Mouse (Mus musculus) cerebellum, postnatal 4 days (tissue): ENCODE data around the gene Car5a.

Source experiments
- DNase-seq, 2 experiments: peaks; one replicate each; pipeline ENCODE4 v3.0.0; 2022; ENCODE audit warnings: low spot score in 2 of 2, mixed read lengths in 1 of 2

Car5a gene

GRCm38 (mm10) chr8:121944831-121945230, at the start of gene Car5a:
Car5a (minus strand) TSS chr8:121944904.
- DNase-seq = no peak

GRCm38 (mm10) chr8:121992911-121993310, 48.2 kb upstream of the Car5a start:
- DNase-seq = no peak

- no peak for DNase-seq
These were observed 46.9 kb upstream of the Car5a start for GRCm38 (mm10) chr8:121991611-121992010.

GRCm38 (mm10) chr8:121990506-121991255, 46.0 kb upstream of the Car5a start:
- DNase-seq = no peak

GRCm38 (mm10) chr8:121987892-121988291, 43.2 kb upstream of the Car5a start:
- DNase-seq = no peak

GRCm38 (mm10) chr8:121985673-121986072, 41.0 kb upstream of the Car5a start:
- no peak for DNase-seq

- DNase-seq = peak in 1 of 2 experiments; percentile 74
These were observed 36.8 kb upstream of the Car5a start for GRCm38 (mm10) chr8:121981520-121981895.

GRCm38 (mm10) chr8:121980792-121981519, 36.3 kb upstream of the Car5a start:
- no peak for DNase-seq

GRCm38 (mm10) chr8:121978670-121979069, 34.0 kb upstream of the Car5a start:
- no peak for DNase-seq

- DNase-seq = peak in 1 of 2 experiments; percentile 43
These were observed 33.3 kb upstream of the Car5a start for GRCm38 (mm10) chr8:121977819-121978590.

GRCm38 (mm10) chr8:121973906-121974305, 29.2 kb upstream of the Car5a start:
- DNase-seq = no peak

- DNase-seq = no peak
These were observed 26.9 kb upstream of the Car5a start for GRCm38 (mm10) chr8:121971488-121972058.

- no peak for DNase-seq
These were observed 25.5 kb upstream of the Car5a start for GRCm38 (mm10) chr8:121970225-121970624.

- DNase-seq = no peak
These were observed 23.8 kb upstream of the Car5a start for GRCm38 (mm10) chr8:121968542-121968941.

GRCm38 (mm10) chr8:121967977-121968376, 23.3 kb upstream of the Car5a start:
- no peak for DNase-seq

- no peak for DNase-seq
These were observed 22.2 kb upstream of the Car5a start for GRCm38 (mm10) chr8:121966714-121967448.

- DNase-seq = no peak
These were observed 21.4 kb upstream of the Car5a start for GRCm38 (mm10) chr8:121966110-121966509.

- DNase-seq = no peak
These were observed 20.2 kb upstream of the Car5a start for GRCm38 (mm10) chr8:121964716-121965512.

GRCm38 (mm10) chr8:121962892-121963291, 18.2 kb upstream of the Car5a start:
- DNase-seq = no peak

- no peak for DNase-seq
These were observed 13.7 kb upstream of the Car5a start for GRCm38 (mm10) chr8:121958395-121958794.
